ENCODE assay signal across 1 mouse cellular context in genomic region chr6:97060074-97060681, GRCm38 (mm10).
TF ChIP-seq lines count a peak whose summit lies in the region.

Gene Fam19a4 (minus strand): TSS chr6:97060413.

TF ChIP-seq in CH12.LX, 34 proteins besides CTCF, POLR2A, EP300 and RAD21 (continued from another document):
- TF ChIP-seq POLR2AphosphoS2 (IDR thresholded peaks at IDR 0.05; ENCODE audit: low read depth, low read length), result no peak
- no peak for TF ChIP-seq CHD1 (IDR thresholded peaks at IDR 0.05; ENCODE audit: low read depth, low read length)
- TF ChIP-seq SMC3 (IDR thresholded peaks at IDR 0.05; ENCODE audit: low read depth, low read length), result no peak
